Mouse (Mus musculus): Measurements from ENCODE around the gene Syne1. TPM values are rescaled to one million over a fixed set of nuclear protein-coding genes. Genes with fewer than 3 reads are reported as not detected.

Gene Syne1
- total RNA-seq, 1 experiment = 7.1 TPM

DNA sequence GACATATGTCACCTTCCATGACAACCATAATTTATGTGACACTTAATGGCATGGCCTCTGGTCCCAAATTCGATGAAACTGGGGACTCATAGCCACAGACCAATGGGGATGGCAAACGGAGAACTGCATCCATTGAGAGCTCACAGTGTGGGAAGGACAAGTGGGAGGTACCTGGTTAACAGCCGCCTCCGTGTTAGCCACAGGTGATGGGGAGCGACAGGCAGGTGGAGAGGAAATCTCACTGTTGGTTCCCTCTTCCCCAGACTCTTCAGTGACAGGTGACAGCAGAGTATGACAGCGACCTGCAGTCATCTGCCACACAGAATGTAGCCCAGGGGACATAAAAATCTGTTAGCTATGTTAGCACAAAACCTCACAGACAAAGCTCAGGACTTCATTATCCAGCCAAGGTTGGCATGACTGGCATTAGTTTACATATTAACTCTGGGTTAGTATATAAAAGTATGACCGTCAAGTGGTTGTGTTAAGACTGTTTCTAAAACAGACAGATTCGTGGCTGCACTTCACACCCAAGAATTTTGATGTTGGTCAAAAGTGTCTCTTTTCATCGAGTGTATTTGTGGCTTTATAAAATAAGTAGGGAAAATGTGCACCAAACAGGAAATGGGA lies 358.3 kb downstream of the Syne1 start:
- no peak for DNase-seq (ENCODE audit: low read depth, low spot score)
- H3K4me3 ChIP-seq (ENCODE audit: insufficient read depth in 1 of 2, low read depth in 1 of 2, low read length in 2 of 2, poor library complexity in 1 of 2, severe bottlenecking in 1 of 2) = no peak overlapping the region
- H3K27ac ChIP-seq (ENCODE audit: insufficient read depth, low read depth, low read length, poor library complexity, severe bottlenecking) = no peak overlapping the region
- no peak overlapping the region for H3K9ac ChIP-seq (ENCODE audit: insufficient read depth, low read depth, low read length, poor library complexity, severe bottlenecking)
- H3K36me3 ChIP-seq (ENCODE audit: control insufficient read depth, insufficient read depth, low read length, poor library complexity, severe bottlenecking) = no peaks in the 10 kb centered on the region
- TF ChIP-seq CHD2 (IDR thresholded peaks at IDR 0.05; ENCODE audit: low read depth, low read length) (no peak), ZC3H11A (IDR thresholded peaks at IDR 0.05; ENCODE audit: borderline replicate concordance, low read depth, low read length) (no peak), ZNF384 (IDR thresholded peaks at IDR 0.05; ENCODE audit: low read depth, low read length) (no peak), MAFK (IDR thresholded peaks at IDR 0.05; ENCODE audit: insufficient read depth, low read depth, low read length) (no peak), HCFC1 (IDR thresholded peaks at IDR 0.05; ENCODE audit: borderline replicate concordance, insufficient read depth, low read length) (no peak)
- peaks cover 0 to 3% of the 10 kb centered on the region in 2 experiments; a peak in 1 of 4 replicates for H3K4me1 ChIP-seq (ENCODE audit: control insufficient read depth in 2 of 2, insufficient read depth in 2 of 2, low read length in 2 of 2, poor library complexity in 1 of 2)
- in situ Hi-C loops (cut with MboI; ENCODE audit: low sequenced_read_pairs in 2 of 2, unreplicated experiment in 2 of 2) = no loop called here
- no peaks in the 10 kb centered on the region for H3K9me3 ChIP-seq (ENCODE audit: control insufficient read depth, insufficient read depth, low read depth, low read length)

GRCm38 (mm10) chr10:5190756-5191155 lies 360.5 kb downstream of the Syne1 start:
- H3K27ac ChIP-seq (ENCODE audit: insufficient read depth, low read depth, low read length, poor library complexity, severe bottlenecking) = no peak overlapping the region
- peaks cover 0 to 3% of the 10 kb centered on the region in 2 experiments; a peak in 1 of 4 replicates for H3K4me1 ChIP-seq (ENCODE audit: control insufficient read depth in 2 of 2, insufficient read depth in 2 of 2, low read length in 2 of 2, poor library complexity in 1 of 2)
- H3K9ac ChIP-seq (ENCODE audit: insufficient read depth, low read depth, low read length, poor library complexity, severe bottlenecking) = no peak overlapping the region
- H3K36me3 ChIP-seq (ENCODE audit: control insufficient read depth, insufficient read depth, low read length, poor library complexity, severe bottlenecking) = no peaks in the 10 kb centered on the region
- DNase-seq (ENCODE audit: low read depth, low spot score) = no peak
- in situ Hi-C loops (cut with MboI; ENCODE audit: low sequenced_read_pairs in 2 of 2, unreplicated experiment in 2 of 2) = no loop called here
- no peaks in the 10 kb centered on the region for H3K9me3 ChIP-seq (ENCODE audit: control insufficient read depth, insufficient read depth, low read depth, low read length)
- H3K4me3 ChIP-seq (ENCODE audit: insufficient read depth in 1 of 2, low read depth in 1 of 2, low read length in 2 of 2, poor library complexity in 1 of 2, severe bottlenecking in 1 of 2) = no peak overlapping the region
- TF ChIP-seq MAFK (IDR thresholded peaks at IDR 0.05; ENCODE audit: insufficient read depth, low read depth, low read length) (no peak), ZNF384 (IDR thresholded peaks at IDR 0.05; ENCODE audit: low read depth, low read length) (no peak)

- DNase-seq (ENCODE audit: low read depth, low spot score) = peak; percentile 4
- H3K36me3 ChIP-seq (ENCODE audit: control insufficient read depth, insufficient read depth, low read length, poor library complexity, severe bottlenecking) = no peaks in the 10 kb centered on the region
- in situ Hi-C loops (cut with MboI; ENCODE audit: low sequenced_read_pairs in 2 of 2, unreplicated experiment in 2 of 2) = no loop called here
Measured at GRCm38 (mm10) chr10:5188890-5189289, 362.4 kb downstream of the Syne1 start.

GRCm38 (mm10) chr10:5185156-5186083 lies 365.9 kb downstream of the Syne1 start:
- Histone ChIP-seq H3K4me1 (ENCODE audit: control insufficient read depth in 2 of 2, insufficient read depth in 2 of 2, low read length in 2 of 2, poor library complexity in 1 of 2) (no peaks in the 10 kb centered on the region), H3K9ac (ENCODE audit: insufficient read depth, low read depth, low read length, poor library complexity, severe bottlenecking) (no peak overlapping the region), H3K27ac (ENCODE audit: insufficient read depth, low read depth, low read length, poor library complexity, severe bottlenecking) (no peak overlapping the region), H3K9me3 (ENCODE audit: control insufficient read depth, insufficient read depth, low read depth, low read length) (no peaks in the 10 kb centered on the region), H3K4me3 (ENCODE audit: insufficient read depth in 1 of 2, low read depth in 1 of 2, low read length in 2 of 2, poor library complexity in 1 of 2, severe bottlenecking in 1 of 2) (no peak overlapping the region), H3K36me3 (ENCODE audit: control insufficient read depth, insufficient read depth, low read length, poor library complexity, severe bottlenecking) (no peaks in the 10 kb centered on the region)
- DNase-seq (ENCODE audit: low read depth, low spot score) = no peak
- in situ Hi-C loops (cut with MboI; ENCODE audit: low sequenced_read_pairs in 2 of 2, unreplicated experiment in 2 of 2) = no loop called here
- TF ChIP-seq CHD2 (IDR thresholded peaks at IDR 0.05; ENCODE audit: low read depth, low read length) (no peak), HCFC1 (IDR thresholded peaks at IDR 0.05; ENCODE audit: borderline replicate concordance, insufficient read depth, low read length) (no peak), ZC3H11A (IDR thresholded peaks at IDR 0.05; ENCODE audit: borderline replicate concordance, low read depth, low read length) (no peak), MAFK (IDR thresholded peaks at IDR 0.05; ENCODE audit: insufficient read depth, low read depth, low read length) (no peak), ZNF384 (IDR thresholded peaks at IDR 0.05; ENCODE audit: low read depth, low read length) (no peak)

More at GRCm38 (mm10) chr10:5188890-5189289, 362.4 kb downstream of the Syne1 start:
- Histone ChIP-seq H3K9ac (ENCODE audit: insufficient read depth, low read depth, low read length, poor library complexity, severe bottlenecking) (no peak overlapping the region), H3K27ac (ENCODE audit: insufficient read depth, low read depth, low read length, poor library complexity, severe bottlenecking) (no peak overlapping the region), H3K4me3 (ENCODE audit: insufficient read depth in 1 of 2, low read depth in 1 of 2, low read length in 2 of 2, poor library complexity in 1 of 2, severe bottlenecking in 1 of 2) (no peak overlapping the region), H3K9me3 (ENCODE audit: control insufficient read depth, insufficient read depth, low read depth, low read length) (no peaks in the 10 kb centered on the region), H3K4me1 (ENCODE audit: control insufficient read depth in 2 of 2, insufficient read depth in 2 of 2, low read length in 2 of 2, poor library complexity in 1 of 2) (no peaks in the 10 kb centered on the region)
- no peak for TF ChIP-seq ZC3H11A (IDR thresholded peaks at IDR 0.05; ENCODE audit: borderline replicate concordance, low read depth, low read length)
- no peak for TF ChIP-seq MAFK (IDR thresholded peaks at IDR 0.05; ENCODE audit: insufficient read depth, low read depth, low read length)
- no peak for TF ChIP-seq HCFC1 (IDR thresholded peaks at IDR 0.05; ENCODE audit: borderline replicate concordance, insufficient read depth, low read length)
- no peak for TF ChIP-seq ZNF384 (IDR thresholded peaks at IDR 0.05; ENCODE audit: low read depth, low read length)
- no peak for TF ChIP-seq CHD2 (IDR thresholded peaks at IDR 0.05; ENCODE audit: low read depth, low read length)
